19 mouse cellular contexts compared by ENCODE assay signal in the genomic region with DNA sequence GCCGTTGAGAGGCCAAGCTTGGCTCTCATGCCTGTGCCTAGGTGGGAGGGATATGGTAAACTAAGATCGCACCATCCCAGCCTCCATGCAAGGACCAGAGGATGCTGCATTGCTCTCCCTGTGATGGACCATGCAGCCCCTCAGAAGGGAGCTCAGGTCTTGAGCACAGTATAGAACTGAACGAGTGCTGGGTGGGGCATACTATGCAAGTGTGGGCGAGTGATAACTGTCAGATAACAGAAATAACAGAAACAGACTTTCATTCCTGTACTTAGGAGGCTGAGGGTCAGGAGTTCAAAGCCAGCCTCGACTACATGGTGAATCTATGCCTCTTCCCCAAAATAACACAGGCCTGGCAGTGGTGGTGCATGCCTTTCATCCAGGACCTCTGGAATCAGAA.
"Had no signal": no experiment of that assay in that cellular context is flagged by ENCODE, and none has a peak within 500 bp of the region (broad histone marks: within the 10 kb centered on the region; RNA-seq: fewer than 3 reads in every experiment).

No protein-coding gene starts in this region.

- H3K9ac ChIP-seq: lung, embryonic 14.5 days; midbrain, embryonic 12.5 days; neural tube, embryonic 13.5 days; neural tube, embryonic 15.5 days had no signal

- ATAC-seq: midbrain, embryonic 16.5 days had no signal

- H3K4me3 ChIP-seq: midbrain, embryonic 10.5 days; midbrain, embryonic 12.5 days; myocyte; neural tube, embryonic 13.5 days; neural tube, embryonic 15.5 days had no signal

- H3K27me3 ChIP-seq: neural tube, embryonic 13.5 days; neural tube, embryonic 15.5 days had no signal

- H3K36me3 ChIP-seq: midbrain, embryonic 10.5 days; midbrain, embryonic 12.5 days; neural tube, embryonic 13.5 days; neural tube, embryonic 15.5 days had no signal

- DNase-seq: lung, adult 18-20 months; lung, embryonic 14.5 days; lung, postnatal 10 days; lung, postnatal 4 days; midbrain, embryonic 14.5 days; retina, postnatal 1 day; right cerebral cortex, adult 18-20 months; right cerebral cortex, postnatal 25 days; right cerebral cortex, postnatal 4 days; spleen, adult 18-20 months; thymus, adult 18-20 months; thymus, postnatal 14 days; thymus, postnatal 36 days had no signal

- H3K27ac ChIP-seq: midbrain, embryonic 10.5 days; midbrain, embryonic 12.5 days; neural tube, embryonic 13.5 days; neural tube, embryonic 15.5 days had no signal

- H3K9me3 ChIP-seq: midbrain, embryonic 10.5 days; midbrain, embryonic 12.5 days; neural tube, embryonic 13.5 days; neural tube, embryonic 15.5 days had no signal

- H3K4me2 ChIP-seq: lung, embryonic 14.5 days; midbrain, embryonic 12.5 days; neural tube, embryonic 13.5 days; neural tube, embryonic 15.5 days had no signal
